Mouse (Mus musculus) heart, postnatal 36 days (tissue): Measurements from ENCODE around the gene Pdzk1. TPM values are rescaled to one million over a fixed set of nuclear protein-coding genes. Genes with fewer than 3 reads are reported as not detected.

ENCODE experiments used
- DNase-seq, 2 experiments: peaks; one replicate each; pipeline ENCODE4 v3.0.0; 2021 to 2022
- intact Hi-C: fragments of 180-260 bp; cut with DNase I; formaldehyde crosslinking; loops from one replicate; pipeline ENCODE4 v1.15.1; 2025
- total RNA-seq, 2 experiments: library from RNA; stranded (reverse); gene quantifications; 2 replicates each; pipeline ENCODE4 v1.2.3; 2021

Gene Pdzk1
- total RNA-seq, 2 experiments from 2014 or later: not detected

- DNase-seq: no peak
- intact Hi-C loops: no loop called here
Observed at GRCm38 (mm10) chr3:96881557-96881956, 52.5 kb downstream of the Pdzk1 start.

GRCm38 (mm10) chr3:96882061-96882849, 53.2 kb downstream of the Pdzk1 start:
- no peak for DNase-seq
- intact Hi-C loops: no loop called here

GRCm38 (mm10) chr3:96883690-96884089, 54.6 kb downstream of the Pdzk1 start:
- intact Hi-C loops: no loop called here

GRCm38 (mm10) chr3:96902336-96902999, 73.4 kb downstream of the Pdzk1 start:
- no peak for DNase-seq
- intact Hi-C loops: loop anchor here (5.0 kb wide), 1 partner anchor 160 kb away; no protein-coding TSS in a partner anchor

More at GRCm38 (mm10) chr3:96883690-96884089, 54.6 kb downstream of the Pdzk1 start:
- no peak for DNase-seq

- intact Hi-C loops: loop anchor here (5.0 kb wide), 1 partner anchor 162 kb away; no protein-coding TSS in a partner anchor
- DNase-seq: no peak
Observed at GRCm38 (mm10) chr3:96904393-96904792, 75.3 kb downstream of the Pdzk1 start, which contains the start of gene Gja5. Gene Gja5, plus strand, starts transcription at chr3:96904693.

- intact Hi-C loops: loop anchor here (5.0 kb wide), 1 partner anchor 163 kb away; no protein-coding TSS in a partner anchor
- peak; percentile 88 to 92 for DNase-seq
Observed at GRCm38 (mm10) chr3:96904851-96905541, 75.9 kb downstream of the Pdzk1 start, which contains the start of gene Gpr89. Gene Gpr89, minus strand, starts transcription at chr3:96905346.

GRCm38 (mm10) chr3:96905592-96905991, 76.5 kb downstream of the Pdzk1 start:
- no peak for DNase-seq
- intact Hi-C loops: no loop called here

Other genes starting within 250 kb of the Pdzk1 start
- 10 to 100 TPM; 30.3 to 33.0 TPM for gene Polr3gl, start 235.1 kb upstream of the Pdzk1 start, total RNA-seq
- 1 to 10 TPM; 1.3 to 2.2 TPM for gene Ankrd34a, start 232.6 kb upstream of the Pdzk1 start, total RNA-seq
- 10 to 100 TPM; 27.6 to 32.1 TPM for gene Lix1l, start 228.1 kb upstream of the Pdzk1 start, total RNA-seq
- gene Rbm8a, start 199.4 kb upstream of the Pdzk1 start, total RNA-seq: 10 to 100 TPM; 30.9 to 40.9 TPM
- 10 to 100 TPM; 33.5 to 36.8 TPM for gene Pex11b, start 193.9 kb upstream of the Pdzk1 start, total RNA-seq
- gene Gm42957, start 193.8 kb upstream of the Pdzk1 start, total RNA-seq: not detected
- gene Itga10, start 183.7 kb upstream of the Pdzk1 start, total RNA-seq: under 1 TPM; 0.61 to 0.62 TPM
- gene Ankrd35, start 159.2 kb upstream of the Pdzk1 start, total RNA-seq: 1 to 10 TPM in 1 of 2 experiments, under 1 TPM in 1; 0.78 to 1.7 TPM
- gene Pias3, start 132.9 kb upstream of the Pdzk1 start, total RNA-seq: 10 to 100 TPM; 16.5 to 17.1 TPM
- gene Nudt17, start 120.7 kb upstream of the Pdzk1 start, total RNA-seq: 1 to 10 TPM; 3.0 to 3.4 TPM
- 10 to 100 TPM; 24.4 to 26.4 TPM for gene Polr3c, start 101.7 kb upstream of the Pdzk1 start, total RNA-seq
- gene Rnf115, start 101.6 kb upstream of the Pdzk1 start, total RNA-seq: 10 to 100 TPM; 19.8 to 27.3 TPM
- gene Cd160, start 67 bp downstream of the Pdzk1 start, total RNA-seq: not detected
- 10 to 100 TPM; 11.8 to 16.8 TPM for gene Gja5, start 75.4 kb downstream of the Pdzk1 start, total RNA-seq
- 10 to 100 TPM; 20.8 to 21.6 TPM for gene Gpr89, start 76.1 kb downstream of the Pdzk1 start, total RNA-seq
- gene Gja8, start 96.7 kb downstream of the Pdzk1 start, total RNA-seq: not detected